Mouse (Mus musculus) bone marrow, adult 2 months (tissue): ENCODE results near the gene Ddx19b.

ENCODE experiments used
- CTCF ChIP-seq: fragments of 200-500 bp; IDR thresholded peaks from 2 replicates; pipeline ENCODE4 v1.5.1; 2011; ENCODE audit warnings: low read length, control low read depth; ENCODE audit not compliant: control insufficient read depth, insufficient read depth
- POLR2A ChIP-seq: fragments of 200-500 bp; IDR thresholded peaks from 2 replicates; pipeline ENCODE4 v1.6.1; 2011; ENCODE audit warnings: low read depth, mild to moderate bottlenecking, control low read depth, low read length, borderline replicate concordance; ENCODE audit not compliant: control insufficient read depth

GRCm38 (mm10) chr8:110997547-110998531, 33.7 kb downstream of the Ddx19b start, which contains the start of gene Ddx19a:
- TF ChIP-seq POLR2A (peak; percentile 89; the same call in 1 of the 2 replicates), CTCF (no peak)
